Mouse (Mus musculus) activated CD4-positive, CD25-positive, alpha-beta regulatory T cell (primary cell): ENCODE results near the gene Gtpbp8. TPM values are rescaled to one million over a fixed set of nuclear protein-coding genes. Genes with fewer than 3 reads are reported as not detected.

ENCODE experiments used
- polyA plus RNA-seq, 2 experiments: library from polyadenylated mRNA; unstranded; fragments of 100-300 nt; shearing (Covaris generic); gene quantifications; one replicate each; pipeline ENCODE4 v1.2.1; 2017

Gtpbp8 gene
- 10 to 100 TPM; 30.2 to 32.6 TPM for polyA plus RNA-seq

GRCm38 (mm10) chr16:44745866-44746562, at the start of gene Gtpbp8:
TSS of gene Gtpbp8 (minus strand) at chr16:44746363.

GRCm38 (mm10) chr16:44765555-44766319, 19.6 kb upstream of the Gtpbp8 start, which contains the start of gene Cd200r1:
TSS of gene Cd200r1 (plus strand) at chr16:44765736.

DNA sequence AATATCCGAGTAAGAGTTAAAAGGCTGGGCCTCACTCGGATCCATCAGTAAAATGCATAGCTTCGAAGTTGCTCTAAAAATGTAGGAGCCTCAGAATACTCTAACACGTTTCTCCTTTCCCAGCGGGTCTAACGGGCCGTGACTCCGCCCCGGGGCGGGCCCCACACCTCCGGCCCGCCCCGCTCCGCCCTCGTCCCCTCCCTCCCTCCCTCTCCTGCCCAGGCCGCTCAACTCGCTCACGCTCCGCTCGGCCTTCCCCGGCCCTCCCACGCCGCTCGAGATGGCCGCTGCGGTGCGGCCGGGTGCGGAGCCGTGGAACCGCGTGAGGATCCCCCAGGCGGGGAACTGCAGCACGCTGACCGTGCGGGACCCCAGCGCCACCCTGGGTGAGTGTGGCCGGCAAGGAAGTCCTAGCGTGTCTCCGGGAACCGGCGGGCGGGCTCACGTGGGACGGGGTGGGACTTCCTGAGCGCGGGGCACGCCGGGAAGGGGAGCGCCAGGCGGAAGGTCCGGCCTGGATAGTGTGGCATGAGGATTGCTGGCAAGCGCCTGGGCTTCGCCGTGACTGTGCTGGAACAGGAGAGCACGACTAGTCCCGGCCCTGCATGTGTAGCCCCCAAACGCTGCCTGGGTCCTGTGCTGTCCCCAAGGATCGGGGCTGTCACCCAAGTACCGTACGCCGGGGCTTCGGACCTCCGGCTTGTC, 21.9 kb downstream of the Gtpbp8 start, which contains the start of gene Nepro:
TSS of gene Nepro (plus strand) at position 219 of the 705 bp plus-strand sequence.

Other genes starting within 250 kb of the Gtpbp8 start
- under 1 TPM; 0.23 to 0.80 TPM for gene Boc, start 187.5 kb downstream of the Gtpbp8 start, polyA plus RNA-seq
- gene Nepro, start 22.1 kb downstream of the Gtpbp8 start, polyA plus RNA-seq, result 1 to 10 TPM; 5.9 to 7.6 TPM
- 10 to 100 TPM; 19.4 to 50.0 TPM for gene Cd200r1, start 19.4 kb upstream of the Gtpbp8 start, polyA plus RNA-seq
- gene Cd200r4, start 65.4 kb upstream of the Gtpbp8 start, polyA plus RNA-seq, result 10 to 100 TPM in 1 of 2 experiments, 1 to 10 TPM in 1; 1.6 to 10.1 TPM
- gene Cd200r2, start 120.7 kb upstream of the Gtpbp8 start, polyA plus RNA-seq, result not detected
- under 1 TPM; 0.56 to 0.70 TPM for gene Cd200r3, start 197.3 kb upstream of the Gtpbp8 start, polyA plus RNA-seq